Mouse (Mus musculus) CH12F3 (cell line): ENCODE measurements around the gene Dhrs7b.

Source experiments
- in situ Hi-C: fragments of 300-500 bp; cut with MboI; formaldehyde crosslinking; loops from 2 replicates; pipeline ENCODE4 v1.14.3; 2020; ENCODE audit warnings: low sequenced_read_pairs

Gene Dhrs7b

DNA sequence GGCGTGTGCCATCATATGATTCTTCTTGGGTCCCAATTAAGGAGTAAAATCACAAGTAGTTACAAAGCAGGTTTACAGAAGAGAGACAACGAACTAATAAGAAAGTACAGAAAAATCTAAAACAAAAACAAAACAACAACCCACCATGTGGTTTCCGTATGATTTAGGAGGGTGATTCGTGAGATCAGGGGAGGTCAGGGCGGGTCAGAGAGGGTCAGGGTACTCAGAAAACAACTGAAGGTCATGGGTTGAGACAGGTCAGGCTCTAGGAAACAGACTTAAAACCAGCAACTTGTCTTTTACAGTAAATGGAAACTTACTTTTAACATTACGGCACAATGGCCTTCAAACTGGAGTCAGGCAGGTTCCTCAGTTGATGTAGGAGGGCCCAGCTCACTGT lies 59.9 kb downstream of the Dhrs7b start:
- in situ Hi-C loops: no loop called here

DNA sequence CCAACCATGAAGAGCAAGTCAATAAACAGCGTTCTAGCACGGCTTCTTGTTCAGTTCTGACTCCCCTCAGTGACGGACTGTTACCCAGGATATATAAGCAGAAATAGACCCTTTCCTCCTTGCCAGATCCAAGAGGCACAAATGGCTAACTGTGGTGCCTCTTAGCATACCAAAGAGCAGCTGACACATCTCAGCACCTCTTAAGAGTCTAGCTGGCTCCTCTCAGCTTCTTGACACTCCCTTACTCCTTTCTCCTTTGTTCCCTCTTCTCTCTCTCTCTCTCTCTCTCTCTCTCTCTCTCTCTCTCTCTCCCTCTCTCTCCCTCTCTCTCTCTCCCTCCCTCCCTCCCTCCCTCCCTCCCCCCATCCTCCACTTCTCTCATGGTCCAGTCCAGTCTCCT lies 60.3 kb downstream of the Dhrs7b start:
- in situ Hi-C loops: no loop called here

DNA sequence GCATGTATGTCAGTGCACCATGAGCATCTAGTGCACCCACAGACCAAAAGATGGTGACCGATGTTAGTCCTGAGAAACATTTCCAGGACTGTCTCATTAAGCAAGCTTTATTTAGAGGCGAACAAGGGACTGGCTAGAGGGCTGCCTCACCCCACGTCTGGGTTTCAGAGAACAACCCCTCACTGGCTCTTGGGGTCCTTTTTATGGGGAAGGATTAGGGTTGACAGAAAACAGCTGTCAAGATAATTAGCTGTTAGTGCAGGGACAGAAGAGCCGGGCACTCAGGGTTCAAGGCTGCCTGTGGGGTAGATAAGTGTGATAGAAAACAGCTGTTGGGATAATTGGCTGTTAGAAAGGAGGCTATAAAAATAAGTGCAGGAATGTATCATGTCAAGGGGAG lies 65.5 kb downstream of the Dhrs7b start:
- in situ Hi-C loops: no loop called here

DNA sequence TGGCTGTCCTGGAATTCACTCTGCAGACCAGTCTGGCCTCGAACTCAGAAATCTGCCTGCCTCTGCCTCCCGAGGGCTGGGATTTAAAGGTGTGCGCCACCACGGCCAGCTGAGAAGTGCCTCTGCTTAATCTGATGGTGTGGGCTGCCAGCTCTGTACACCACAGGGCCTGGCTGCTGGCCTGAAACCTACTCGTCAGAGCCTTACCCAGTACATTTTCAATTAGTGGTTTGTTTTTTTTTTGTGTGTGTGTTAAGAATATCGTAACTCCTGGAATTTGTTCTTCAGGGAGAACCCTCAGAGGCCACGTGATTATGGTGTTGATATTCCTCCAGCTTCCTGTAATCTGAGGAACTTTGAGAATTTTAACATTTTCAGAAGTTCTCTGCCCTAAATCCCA lies 71.6 kb downstream of the Dhrs7b start:
- in situ Hi-C loops: no loop called here

DNA sequence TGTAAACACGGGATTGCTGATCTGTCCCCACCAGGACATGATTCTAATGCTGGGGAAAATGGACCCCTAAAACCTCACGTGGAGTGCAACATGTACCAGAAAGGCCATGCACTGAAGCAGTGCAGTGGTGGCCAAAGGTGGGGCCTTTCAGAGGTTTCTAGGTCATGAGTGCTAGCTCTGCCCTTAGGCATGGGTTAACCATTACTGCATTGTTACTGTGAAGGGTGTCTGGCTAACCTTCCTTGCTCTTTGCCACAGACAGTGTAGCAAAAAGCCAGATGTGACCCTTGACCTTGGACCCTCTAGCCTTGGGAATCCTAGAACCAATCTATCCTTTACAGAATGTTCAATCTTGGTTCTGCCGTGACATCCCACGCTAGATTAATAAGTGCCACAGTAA lies 72.1 kb downstream of the Dhrs7b start:
- in situ Hi-C loops: no loop called here

DNA sequence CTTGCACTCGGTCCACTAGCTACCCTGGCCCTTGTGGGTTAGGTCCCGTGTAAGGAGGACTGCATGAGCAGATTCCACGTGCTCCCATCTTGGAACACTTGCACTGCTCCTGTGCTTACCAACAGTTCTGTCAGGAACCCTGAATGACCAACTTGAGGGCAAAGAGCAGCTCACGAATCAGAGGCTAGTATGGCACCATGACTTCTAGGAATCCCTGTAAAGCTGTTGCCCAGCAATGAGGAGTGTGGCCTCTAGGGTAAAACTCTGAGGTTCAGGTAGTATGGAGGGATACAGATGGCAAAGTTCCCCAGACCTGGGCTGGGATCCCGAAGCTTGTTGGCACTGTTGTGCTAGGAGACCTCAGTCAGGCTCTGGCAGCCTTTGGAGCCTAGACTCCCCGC lies 73.2 kb downstream of the Dhrs7b start:
- in situ Hi-C loops: no loop called here

DNA sequence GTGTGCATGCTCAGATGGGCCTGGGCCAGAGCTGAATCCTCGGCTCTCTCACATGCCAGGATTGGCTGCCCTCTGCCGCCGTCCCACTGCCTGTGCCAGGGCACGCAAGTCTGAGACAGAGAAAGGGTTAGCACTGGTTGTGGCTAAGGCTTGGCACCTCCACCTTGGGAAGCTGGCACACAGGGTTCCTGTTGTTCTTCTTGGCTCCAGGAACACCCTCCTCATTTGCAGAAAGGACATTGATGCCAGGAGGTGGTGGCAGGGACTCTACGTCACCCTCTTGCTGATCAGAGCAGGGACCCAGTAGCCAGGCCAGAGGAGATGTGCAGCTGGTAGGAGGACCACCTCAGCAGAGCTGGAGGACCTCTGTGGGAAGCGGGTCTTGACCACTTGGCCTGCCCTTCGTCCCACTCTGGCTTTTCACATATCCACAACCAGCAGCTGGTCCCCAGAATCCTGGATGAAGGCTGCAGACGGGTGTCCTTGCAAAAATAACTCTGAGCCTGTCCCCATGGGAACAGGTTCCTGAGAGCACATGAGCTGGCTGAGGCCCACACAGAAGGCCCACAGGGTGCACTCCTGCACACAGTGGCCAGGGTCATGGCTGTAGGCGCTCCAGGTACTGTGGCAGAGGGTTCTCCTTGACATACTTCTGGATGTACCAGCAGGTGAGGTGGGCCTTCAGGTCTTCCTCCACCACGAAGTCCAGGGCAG lies 75.1 kb downstream of the Dhrs7b start:
- in situ Hi-C loops: no loop called here

DNA sequence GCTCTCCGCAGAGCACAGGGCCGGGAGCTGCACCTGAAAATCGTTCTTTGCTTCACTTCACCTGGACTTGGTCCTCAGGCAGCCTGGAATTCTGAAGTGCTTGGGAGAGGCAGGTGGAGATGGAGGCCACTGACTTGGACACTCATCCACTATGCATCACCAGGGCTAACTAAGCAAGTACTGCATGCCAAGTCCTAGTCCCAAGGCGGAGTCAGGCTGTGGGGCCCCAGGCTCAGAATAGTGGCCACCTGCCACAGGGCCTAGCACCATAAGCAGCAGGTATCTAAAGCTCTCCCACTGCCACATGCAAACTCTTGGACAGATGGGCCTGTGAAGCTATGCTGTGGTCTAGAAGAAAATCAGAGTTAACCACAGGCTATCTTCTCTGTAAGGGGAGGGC lies 76.0 kb downstream of the Dhrs7b start:
- in situ Hi-C loops: no loop called here

DNA sequence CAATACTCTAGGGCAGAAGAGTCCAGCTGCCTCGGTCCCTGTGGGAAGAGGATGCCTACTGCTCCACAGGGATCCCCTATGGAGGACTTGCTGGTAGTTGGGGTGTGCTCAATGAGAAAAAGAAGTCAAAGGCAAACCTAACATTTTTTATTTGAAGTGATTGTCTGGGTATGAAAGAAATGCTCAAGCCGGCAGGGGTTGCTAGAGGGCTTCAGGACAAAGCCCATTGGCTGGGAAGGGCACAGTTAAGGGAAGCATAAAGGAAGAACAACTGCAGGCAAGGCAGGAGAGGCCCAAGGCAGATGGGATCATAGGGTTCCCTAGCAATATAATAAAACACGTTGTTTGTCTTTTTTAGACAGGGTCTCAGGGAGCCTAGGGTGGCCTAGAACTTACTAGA lies 77.6 kb downstream of the Dhrs7b start:
- in situ Hi-C loops: no loop called here

DNA sequence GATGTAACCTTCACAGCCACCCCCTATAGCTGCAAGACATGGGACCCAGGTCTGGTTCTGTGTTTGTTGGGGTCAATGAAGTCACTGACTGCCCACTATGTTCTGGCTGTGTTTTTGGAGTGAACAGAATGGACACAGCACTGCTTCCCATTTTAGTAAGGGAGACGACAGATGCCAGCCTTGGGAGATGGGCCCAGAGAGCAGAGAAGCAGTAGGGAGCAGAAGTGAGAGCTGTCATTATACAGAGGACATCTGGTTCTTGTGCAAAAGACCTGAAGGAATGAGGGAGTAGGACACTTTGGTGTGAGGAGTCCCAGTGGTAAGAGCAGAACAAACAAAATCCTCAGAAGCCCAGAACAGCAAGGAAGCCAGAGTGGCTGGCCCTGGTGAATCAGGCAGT lies 79.2 kb downstream of the Dhrs7b start:
- in situ Hi-C loops: no loop called here
